Mouse (Mus musculus): ENCODE data around the gene Krt84. TPM values are rescaled to one million over a fixed set of nuclear protein-coding genes. Genes with fewer than 3 reads are reported as not detected.
A peak's percentile ranks its signal among the peaks of the same experiment; 100 is the strongest.
"Not testable (repeated sequence)": the region's sequence is repeated elsewhere in the genome, so short reads cannot be mapped to it uniquely, and the experiment has no call there.

Gene Krt84
- total RNA-seq (2021) = not detected
- long read RNA-seq, experiment 1 = 0 reads
- long read RNA-seq, experiment 2 = 0 reads

GRCm38 (mm10) chr15:101532720-101533119 lies at the start of gene Krt84:
Krt84 (minus strand) TSS chr15:101532820.
- DNase-seq (ENCODE audit: low spot score in 2 of 2) = no peak

DNA sequence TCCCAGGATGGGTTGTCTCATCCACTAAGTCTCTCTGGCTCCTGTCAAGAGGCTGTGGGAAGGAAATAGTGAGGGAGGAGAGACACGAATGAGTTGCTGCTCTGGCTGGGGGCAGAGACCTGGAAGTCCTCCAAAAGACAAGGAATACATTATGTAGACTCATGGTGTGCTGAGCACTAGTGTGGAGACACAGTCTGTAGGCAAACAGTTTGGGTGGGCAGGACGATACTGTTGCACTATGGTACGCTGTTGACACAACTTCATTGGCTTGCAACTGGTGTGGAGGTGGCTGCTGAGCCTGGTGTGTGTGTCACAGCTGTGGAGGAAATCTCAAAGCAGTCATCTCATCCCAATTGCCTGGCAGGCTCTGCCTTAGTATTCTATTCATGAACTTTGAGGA lies 49.1 kb upstream of the Krt84 start:
- DNase-seq (ENCODE audit: low spot score in 2 of 2) = no peak

DNA sequence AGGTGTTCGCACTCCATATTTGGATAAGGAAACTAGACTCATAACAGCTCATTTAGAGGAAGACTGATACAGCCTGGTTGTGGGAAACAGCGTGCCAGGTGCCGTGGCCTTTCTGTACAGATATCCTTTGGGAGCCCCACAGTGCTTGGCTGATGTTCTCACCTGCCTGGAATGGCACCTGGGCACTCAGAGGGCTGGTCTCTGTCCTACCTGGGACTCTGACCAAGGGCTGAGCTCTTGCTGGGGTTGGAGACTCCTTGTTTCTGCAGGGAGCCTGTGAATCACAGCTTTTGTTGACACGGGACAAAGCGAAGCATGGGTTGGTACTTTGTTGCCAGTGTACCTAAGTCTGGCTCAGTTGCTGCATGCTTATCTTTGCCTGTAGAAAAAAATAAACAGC lies 42.9 kb upstream of the Krt84 start:
- DNase-seq (ENCODE audit: low spot score in 2 of 2) = no peak

- no peak for DNase-seq (ENCODE audit: low spot score in 2 of 2)
Observed at GRCm38 (mm10) chr15:101573796-101574345, 41.3 kb upstream of the Krt84 start, which contains the start of gene Krt75. Krt75 (minus strand) TSS chr15:101573904.

- no peak for DNase-seq (ENCODE audit: low spot score in 2 of 2)
Observed at GRCm38 (mm10) chr15:101567780-101568179, 35.2 kb upstream of the Krt84 start.

DNA sequence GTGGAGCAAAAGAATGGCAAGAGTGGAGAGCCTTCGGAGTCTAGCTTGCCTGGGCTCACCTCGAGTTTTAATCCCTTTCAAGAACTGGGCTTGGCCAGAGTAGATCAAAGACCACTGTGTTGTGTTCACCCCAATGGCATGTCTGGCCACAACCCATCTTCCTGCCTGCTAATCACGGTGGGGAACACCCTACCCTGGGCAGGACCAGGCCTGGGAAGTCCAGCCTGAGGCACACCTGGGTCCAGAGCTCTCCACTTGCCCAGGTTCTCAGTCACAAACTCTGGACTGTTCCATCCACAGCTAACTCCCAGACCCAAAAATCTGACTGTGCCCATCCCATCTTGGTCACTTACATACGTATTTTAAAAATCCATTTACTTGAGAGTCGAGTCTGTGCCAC lies 30.2 kb upstream of the Krt84 start, which contains the start of gene Krt90:
TSS of gene Krt90 (minus strand) at position 101 of the 400 bp plus-strand sequence.
- no peak for DNase-seq (ENCODE audit: low spot score in 2 of 2)

DNA sequence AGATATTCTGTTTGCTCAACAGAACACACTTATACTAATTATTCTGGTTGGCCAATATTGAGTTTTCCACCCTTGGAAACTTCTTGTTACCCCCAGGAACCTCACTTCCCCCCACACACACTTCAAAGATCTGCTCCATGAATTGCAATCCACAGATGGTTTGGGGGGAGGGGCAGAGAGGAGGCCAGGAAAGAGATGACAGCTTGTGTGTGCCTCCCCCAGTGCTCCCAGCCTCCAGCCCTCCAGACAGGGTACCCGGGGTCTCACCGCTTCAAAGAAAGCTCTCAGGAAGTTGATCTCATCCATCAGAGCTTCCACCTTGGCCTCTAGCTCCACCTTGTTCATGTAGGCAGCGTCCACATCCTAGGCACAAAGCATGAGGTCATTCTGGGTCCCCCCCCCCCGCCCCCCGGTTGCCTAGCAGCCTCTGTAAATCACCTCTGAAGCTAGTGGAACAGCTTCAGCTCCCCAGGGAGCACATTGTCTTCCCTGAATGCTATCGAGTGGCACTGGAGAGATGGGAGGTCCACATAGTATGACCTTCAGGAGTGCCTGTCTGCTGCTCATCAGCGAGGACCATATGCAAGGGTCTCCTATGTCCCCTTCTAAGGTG lies 25.5 kb upstream of the Krt84 start:
- peak in 1 of 2 experiments; percentile 50 for DNase-seq (ENCODE audit: low spot score in 2 of 2)

DNA sequence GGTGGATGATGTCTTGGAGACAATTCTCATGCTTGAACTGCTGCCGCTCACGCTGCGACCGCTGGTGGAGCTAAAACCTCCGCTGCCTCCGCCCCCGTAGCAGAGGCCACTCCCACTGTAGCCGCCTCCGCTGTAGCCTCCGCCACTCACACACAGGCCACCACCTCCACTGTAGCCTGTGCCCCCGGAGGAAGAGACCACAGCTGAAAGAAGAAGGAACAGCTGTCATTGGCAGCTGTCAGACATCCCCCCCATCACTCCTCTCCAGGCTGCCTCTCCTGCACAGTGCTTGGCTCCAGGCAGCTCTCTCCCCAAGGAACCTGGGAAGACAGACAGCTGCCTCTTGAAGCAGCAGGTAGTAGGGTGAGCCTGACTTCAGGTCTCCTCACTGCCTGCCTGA lies 20.5 kb upstream of the Krt84 start:
- DNase-seq (ENCODE audit: low spot score in 2 of 2) = no peak

DNA sequence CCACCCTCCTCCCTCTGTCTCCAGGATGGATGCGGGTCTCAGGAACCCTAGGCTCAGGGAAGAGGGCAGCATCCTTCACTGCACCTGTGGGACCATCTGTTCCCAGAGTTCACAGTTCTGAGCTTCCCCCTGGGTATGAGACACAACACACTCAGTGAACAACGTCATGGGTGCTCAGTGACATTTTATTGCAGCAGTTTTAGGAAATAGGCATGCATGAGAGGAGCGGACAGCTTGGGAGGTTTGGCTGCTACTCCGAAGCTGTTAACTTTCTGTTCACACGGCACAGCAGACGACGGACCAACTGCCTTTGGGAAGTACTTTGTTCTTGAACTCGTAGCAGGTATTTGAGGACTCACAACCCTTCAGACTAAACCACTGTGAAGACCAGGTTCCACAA lies 19.6 kb upstream of the Krt84 start:
- peak in 1 of 2 experiments; percentile 22 for DNase-seq (ENCODE audit: low spot score in 2 of 2)

DNA sequence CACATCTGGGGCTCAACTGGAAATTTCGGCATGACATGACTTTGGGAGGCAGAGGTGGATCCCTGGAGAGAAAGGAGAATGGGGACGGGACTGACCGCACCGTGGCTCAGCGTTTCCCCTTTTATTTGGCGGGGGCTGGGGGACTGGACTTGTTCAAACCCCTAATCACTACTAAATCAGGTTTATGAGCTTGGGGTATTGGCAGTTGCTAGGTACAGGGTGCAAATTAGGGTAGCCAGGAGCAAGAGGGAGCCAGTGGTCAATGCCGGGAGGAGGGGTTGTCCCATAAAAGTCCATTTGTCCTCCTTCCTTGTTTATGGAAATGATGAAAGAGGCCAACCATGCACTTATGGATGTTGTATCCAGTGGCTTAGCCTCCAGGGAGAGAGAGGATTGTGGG lies 17.9 kb upstream of the Krt84 start, which contains the start of gene Krt82:
TSS of gene Krt82 (minus strand) at position 101 of the 400 bp plus-strand sequence.
- no peak for DNase-seq (ENCODE audit: low spot score in 2 of 2)

GRCm38 (mm10) chr15:101544478-101544877 lies 11.9 kb upstream of the Krt84 start:
- DNase-seq (ENCODE audit: low spot score in 2 of 2) = no peak

DNA sequence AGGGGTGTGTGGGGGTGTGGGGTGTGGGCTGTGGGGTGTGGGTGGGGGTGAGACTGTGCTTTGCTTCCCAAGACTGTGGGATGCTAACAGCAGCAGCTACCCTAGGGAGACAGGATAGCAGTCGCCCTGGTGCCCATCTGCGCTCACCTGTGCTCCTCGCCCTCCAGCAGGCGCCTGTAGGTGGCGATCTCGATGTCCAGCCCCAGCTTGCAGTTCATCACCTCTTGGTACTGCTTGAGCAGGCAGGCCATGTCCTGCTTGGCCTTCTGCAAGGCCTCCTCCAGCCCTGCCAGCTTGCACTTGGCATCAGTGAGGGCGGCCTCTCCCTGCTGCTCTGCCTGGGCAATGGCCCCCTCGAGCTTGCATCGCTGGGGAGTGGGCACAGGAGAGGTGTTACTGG lies 9.9 kb upstream of the Krt84 start:
- DNase-seq (ENCODE audit: low spot score in 2 of 2) = no peak

DNA sequence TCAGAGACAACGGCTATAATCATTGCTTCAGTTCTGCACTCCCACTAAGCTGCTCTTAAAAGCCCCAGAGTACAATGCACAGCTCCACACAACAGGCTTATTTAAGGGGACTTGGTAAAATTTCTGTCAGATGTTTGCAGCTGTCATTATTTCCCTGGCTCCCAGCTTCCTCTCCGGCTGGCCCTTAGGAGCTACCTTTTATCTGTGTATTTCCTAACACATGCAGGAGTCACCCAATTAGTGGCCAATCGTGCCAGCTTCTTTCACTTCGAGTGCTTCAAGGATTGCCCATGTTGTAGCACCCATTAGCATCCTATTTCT lies 5.9 kb upstream of the Krt84 start:
- no peak for DNase-seq (ENCODE audit: low spot score in 2 of 2)

- DNase-seq (ENCODE audit: low spot score in 2 of 2) = no peak
Observed at GRCm38 (mm10) chr15:101537864-101538579, 5.4 kb upstream of the Krt84 start.

DNA sequence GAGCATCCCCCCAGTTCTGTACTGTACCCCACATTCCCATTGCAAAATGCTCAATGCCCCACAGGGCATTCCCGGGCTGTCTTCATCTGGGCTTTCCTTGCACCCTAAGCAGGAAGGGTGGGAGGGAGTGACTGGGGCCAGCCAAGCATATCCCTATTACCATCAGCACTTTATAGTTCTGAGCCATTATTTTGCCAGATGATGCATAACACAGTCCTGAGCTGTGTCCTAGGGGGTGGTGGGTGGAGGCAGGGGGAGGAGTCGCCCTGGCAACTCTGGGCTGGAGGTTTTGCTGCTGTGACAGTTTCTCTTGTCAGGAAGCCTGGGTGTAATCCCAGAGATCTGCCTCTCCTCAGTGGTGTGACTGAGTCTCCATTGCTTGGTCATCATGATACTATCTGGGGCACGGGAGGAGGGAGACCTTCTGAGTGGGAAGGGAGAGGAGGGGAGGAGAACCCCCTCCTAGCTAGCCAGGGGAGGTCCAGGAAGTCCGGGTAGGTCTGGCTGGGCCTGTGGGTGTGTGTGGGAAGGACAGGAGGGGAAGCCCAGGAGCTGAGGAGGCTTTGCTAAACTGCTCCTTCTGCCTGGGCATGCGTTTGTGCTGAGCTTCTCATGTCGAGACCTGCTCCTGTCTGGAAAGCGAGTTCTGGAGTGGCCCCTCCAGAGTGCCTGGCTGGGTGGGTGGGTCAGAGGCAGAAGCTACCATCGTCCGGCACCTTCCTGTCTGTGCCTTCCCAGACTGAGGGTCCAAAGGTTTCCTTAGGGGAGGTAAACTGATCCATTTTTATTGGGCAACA lies 3.6 kb upstream of the Krt84 start:
- DNase-seq (ENCODE audit: low spot score in 2 of 2) = no peak

- DNase-seq (ENCODE audit: low spot score in 2 of 2) = no peak
Observed at GRCm38 (mm10) chr15:101522556-101523232, 9.9 kb downstream of the Krt84 start.

DNA sequence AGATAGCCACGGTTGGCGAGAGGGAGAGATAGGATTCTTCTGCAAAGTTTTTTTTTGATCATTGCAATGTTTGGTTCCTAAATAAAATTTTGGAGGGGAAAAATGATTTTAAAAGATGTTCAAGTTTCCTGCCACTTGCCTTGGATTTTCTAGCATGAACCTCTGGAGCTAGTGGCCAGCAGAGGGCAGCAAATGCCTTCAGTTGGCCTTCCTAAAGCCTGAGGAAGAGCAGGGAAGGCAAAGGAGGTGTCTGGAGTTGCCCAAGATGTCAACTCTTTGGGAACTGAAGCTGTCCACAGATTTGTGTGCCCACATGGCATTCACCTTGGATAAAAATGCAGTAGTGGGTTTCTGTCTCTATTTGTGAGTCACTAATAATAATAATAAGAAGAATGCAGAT lies 12.8 kb downstream of the Krt84 start:
- DNase-seq (ENCODE audit: low spot score in 2 of 2) = peak; percentile 66 to 84

DNA sequence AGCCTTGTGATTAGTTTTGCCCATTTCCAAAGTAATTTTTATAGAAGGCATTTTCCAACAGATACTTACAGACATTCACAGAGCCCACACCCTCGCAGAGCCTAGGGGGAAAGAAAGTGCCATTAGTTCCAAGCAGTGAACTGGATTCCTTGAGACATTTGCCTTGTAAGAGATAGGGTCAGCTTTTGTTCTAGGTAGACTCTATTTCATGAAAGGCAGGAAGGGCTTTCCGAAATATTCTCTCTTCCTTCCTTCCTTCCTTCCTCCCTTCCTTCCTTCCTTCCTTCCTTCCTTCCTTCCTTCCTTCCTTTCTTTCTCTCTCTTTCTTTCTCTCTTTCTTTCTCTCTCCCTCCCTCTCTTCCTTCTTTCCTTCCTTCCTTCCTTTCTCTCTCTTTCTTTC lies 15.5 kb downstream of the Krt84 start, which contains the start of gene Gm49425:
TSS of gene Gm49425 (minus strand) at position 101 of the 400 bp plus-strand sequence.
- not testable (repeated sequence) for DNase-seq (ENCODE audit: low spot score in 2 of 2)

GRCm38 (mm10) chr15:101508247-101508646 lies 24.4 kb downstream of the Krt84 start:
- no peak for DNase-seq (ENCODE audit: low spot score in 2 of 2)

GRCm38 (mm10) chr15:101506896-101507758 lies 25.5 kb downstream of the Krt84 start:
- DNase-seq (ENCODE audit: low spot score in 2 of 2) = no peak
